Mouse (Mus musculus): ENCODE measurements around the gene Dpp4. TPM values are rescaled to one million over a fixed set of nuclear protein-coding genes. Genes with fewer than 3 reads are reported as not detected.

The Dpp4 gene
- 0.35 and 0.50 TPM in 2 replicates for polyA plus RNA-seq (2016; fragmentation: Nextera tagmentation; extraction: Ambion mirVana)

- no peak for DNase-seq (ENCODE audit: low spot score)
- 52% methylated on average over 13 of the region's 13 CpGs for WGBS
- Histone ChIP-seq H3K27ac (peak within 1 kb of the TSS; percentile 71), H3K4me1 (replicated peaks) (peaks cover 11% of the 10 kb centered on the region), H3K9me3 (no peaks in the 10 kb centered on the region), H3K36me3 (no peaks in the 10 kb centered on the region), H3K27me3 (ENCODE audit: insufficient read depth, poor library complexity, severe bottlenecking) (peaks cover 38% of the 10 kb centered on the region), H3K4me3 (peak within 1 kb of the TSS; percentile 57)
Observed at GRCm38 (mm10) chr2:62412081-62412821, at the start of gene Dpp4. Dpp4 (minus strand) TSS chr2:62412231.

- H3K27ac ChIP-seq, result no peak overlapping the region
- DNase-seq (ENCODE audit: low spot score), result no peak
- no peaks in the 10 kb centered on the region for H3K9me3 ChIP-seq
- H3K4me1 ChIP-seq (replicated peaks), result no peaks in the 10 kb centered on the region
- H3K4me3 ChIP-seq, result no peak overlapping the region
- no peaks in the 10 kb centered on the region for H3K36me3 ChIP-seq
- no peaks in the 10 kb centered on the region for H3K27me3 ChIP-seq (ENCODE audit: insufficient read depth, poor library complexity, severe bottlenecking)
- WGBS, result 91% methylated on average over 12 of the region's 12 CpGs
Observed at GRCm38 (mm10) chr2:62460815-62461450, 48.9 kb upstream of the Dpp4 start.

GRCm38 (mm10) chr2:62460231-62460710 lies 48.2 kb upstream of the Dpp4 start:
- no peak for DNase-seq (ENCODE audit: low spot score)
- H3K9me3 ChIP-seq, result no peaks in the 10 kb centered on the region
- WGBS, result 91% methylated on average over 7 of the region's 7 CpGs

GRCm38 (mm10) chr2:62459241-62460174 lies 47.5 kb upstream of the Dpp4 start:
- Histone ChIP-seq H3K4me3 (no peak overlapping the region), H3K4me1 (replicated peaks) (no peaks in the 10 kb centered on the region), H3K27ac (no peak overlapping the region), H3K36me3 (no peaks in the 10 kb centered on the region), H3K27me3 (ENCODE audit: insufficient read depth, poor library complexity, severe bottlenecking) (no peaks in the 10 kb centered on the region), H3K9me3 (no peaks in the 10 kb centered on the region)
- WGBS, result 77% methylated on average over 18 of the region's 18 CpGs
- no peak for DNase-seq (ENCODE audit: low spot score)

More at GRCm38 (mm10) chr2:62460231-62460710, 48.2 kb upstream of the Dpp4 start:
- no peaks in the 10 kb centered on the region for H3K36me3 ChIP-seq
- no peak overlapping the region for H3K4me3 ChIP-seq
- no peaks in the 10 kb centered on the region for H3K27me3 ChIP-seq (ENCODE audit: insufficient read depth, poor library complexity, severe bottlenecking)
- no peaks in the 10 kb centered on the region for H3K4me1 ChIP-seq (replicated peaks)
- no peak overlapping the region for H3K27ac ChIP-seq

- no peak for DNase-seq (ENCODE audit: low spot score)
- Histone ChIP-seq H3K4me1 (replicated peaks) (no peaks in the 10 kb centered on the region), H3K27me3 (ENCODE audit: insufficient read depth, poor library complexity, severe bottlenecking) (no peaks in the 10 kb centered on the region), H3K36me3 (no peaks in the 10 kb centered on the region), H3K4me3 (no peak overlapping the region), H3K27ac (no peak overlapping the region), H3K9me3 (no peaks in the 10 kb centered on the region)
- WGBS, result 50% methylated on average over 9 of the region's 9 CpGs
Observed at GRCm38 (mm10) chr2:62458070-62458469, 46.0 kb upstream of the Dpp4 start.

- H3K9me3 ChIP-seq, result no peaks in the 10 kb centered on the region
- no peak overlapping the region for H3K4me3 ChIP-seq
- H3K36me3 ChIP-seq, result no peaks in the 10 kb centered on the region
- 89% methylated on average over 11 of the region's 11 CpGs for WGBS
- no peaks in the 10 kb centered on the region for H3K27me3 ChIP-seq (ENCODE audit: insufficient read depth, poor library complexity, severe bottlenecking)
- DNase-seq (ENCODE audit: low spot score), result no peak
- H3K27ac ChIP-seq, result no peak overlapping the region
- H3K4me1 ChIP-seq (replicated peaks), result no peaks in the 10 kb centered on the region
Observed at GRCm38 (mm10) chr2:62454991-62455390, 43.0 kb upstream of the Dpp4 start.

GRCm38 (mm10) chr2:62454033-62454432 lies 42.0 kb upstream of the Dpp4 start:
- 79% methylated on average over 6 of the region's 6 CpGs for WGBS

GRCm38 (mm10) chr2:62450364-62450763 lies 38.3 kb upstream of the Dpp4 start:
- H3K27ac ChIP-seq, result no peak overlapping the region
- no peak for DNase-seq (ENCODE audit: low spot score)
- 89% methylated on average over 6 of the region's 6 CpGs for whole genome bisulfite sequencing

More at GRCm38 (mm10) chr2:62454033-62454432, 42.0 kb upstream of the Dpp4 start:
- Histone ChIP-seq H3K4me1 (replicated peaks) (no peaks in the 10 kb centered on the region), H3K27me3 (ENCODE audit: insufficient read depth, poor library complexity, severe bottlenecking) (no peaks in the 10 kb centered on the region), H3K36me3 (no peaks in the 10 kb centered on the region), H3K4me3 (no peak overlapping the region), H3K9me3 (no peaks in the 10 kb centered on the region), H3K27ac (no peak overlapping the region)
- DNase-seq (ENCODE audit: low spot score), result no peak

GRCm38 (mm10) chr2:62449692-62450346 lies 37.8 kb upstream of the Dpp4 start:
- no peak for DNase-seq (ENCODE audit: low spot score)
- Histone ChIP-seq H3K36me3 (no peaks in the 10 kb centered on the region), H3K4me1 (replicated peaks) (no peaks in the 10 kb centered on the region), H3K27ac (no peak overlapping the region), H3K9me3 (no peaks in the 10 kb centered on the region), H3K27me3 (ENCODE audit: insufficient read depth, poor library complexity, severe bottlenecking) (no peaks in the 10 kb centered on the region), H3K4me3 (no peak overlapping the region)
- WGBS, result 91% methylated on average over 5 of the region's 5 CpGs

More at GRCm38 (mm10) chr2:62450364-62450763, 38.3 kb upstream of the Dpp4 start:
- H3K36me3 ChIP-seq, result no peaks in the 10 kb centered on the region
- H3K9me3 ChIP-seq, result no peaks in the 10 kb centered on the region
- no peaks in the 10 kb centered on the region for H3K27me3 ChIP-seq (ENCODE audit: insufficient read depth, poor library complexity, severe bottlenecking)
- no peaks in the 10 kb centered on the region for H3K4me1 ChIP-seq (replicated peaks)
- no peak overlapping the region for H3K4me3 ChIP-seq

- whole genome bisulfite sequencing, result 69% methylated on average over 13 of the region's 13 CpGs
- peak; percentile 7 for DNase-seq (ENCODE audit: low spot score)
- no peaks in the 10 kb centered on the region for H3K27me3 ChIP-seq (ENCODE audit: insufficient read depth, poor library complexity, severe bottlenecking)
- no peak overlapping the region for H3K27ac ChIP-seq
- H3K9me3 ChIP-seq, result no peaks in the 10 kb centered on the region
- H3K4me1 ChIP-seq (replicated peaks), result no peaks in the 10 kb centered on the region
- H3K4me3 ChIP-seq, result no peak overlapping the region
- no peaks in the 10 kb centered on the region for H3K36me3 ChIP-seq
Observed at GRCm38 (mm10) chr2:62440802-62441544, 28.9 kb upstream of the Dpp4 start.

- WGBS, result 91% methylated on average over 4 of the region's 4 CpGs
Observed at GRCm38 (mm10) chr2:62440083-62440482, 28.1 kb upstream of the Dpp4 start.

More at GRCm38 (mm10) chr2:62440083-62440482, 28.1 kb upstream of the Dpp4 start:
- Histone ChIP-seq H3K4me3 (no peak overlapping the region), H3K36me3 (no peaks in the 10 kb centered on the region), H3K9me3 (no peaks in the 10 kb centered on the region), H3K4me1 (replicated peaks) (no peaks in the 10 kb centered on the region), H3K27me3 (ENCODE audit: insufficient read depth, poor library complexity, severe bottlenecking) (no peaks in the 10 kb centered on the region), H3K27ac (no peak overlapping the region)
- DNase-seq (ENCODE audit: low spot score), result no peak
